Mouse (Mus musculus) midbrain, embryonic 10.5 days (tissue): Measurements from ENCODE around the gene Dhx8. TPM values are rescaled to one million over a fixed set of nuclear protein-coding genes. Genes with fewer than 3 reads are reported as not detected.

ENCODE experiments used
- DNase-seq: peaks from one replicate; pipeline ENCODE4 v3.0.0-alpha.2; 2017; ENCODE audit warnings: low spot score
- H3K27ac ChIP-seq: fragments of 300-500 bp; sonication (generic); replicated peaks from 2 replicates; pipeline ENCODE4 v1.5.1; 2016; ENCODE audit warnings: mild to moderate bottlenecking
- H3K27me3 ChIP-seq: fragments of 300-500 bp; sonication (generic); 2 replicates; pipeline ENCODE4 v1.6.1; 2016; ENCODE audit warnings: low read depth, mild to moderate bottlenecking; ENCODE audit not compliant: poor library complexity, severe bottlenecking
- H3K36me3 ChIP-seq: fragments of 300-500 bp; sonication (generic); 2 replicates; pipeline ENCODE4 v1.6.1; 2016; ENCODE audit warnings: mild to moderate bottlenecking, moderate library complexity
- H3K4me1 ChIP-seq: fragments of 300-500 bp; sonication (generic); 2 replicates; pipeline ENCODE4 v1.6.1; 2016
- H3K4me3 ChIP-seq: fragments of 300-500 bp; sonication (generic); 2 replicates; pipeline ENCODE4 v1.5.1; 2016; ENCODE audit warnings: mild to moderate bottlenecking, moderate library complexity
- H3K9me3 ChIP-seq: fragments of 300-500 bp; sonication (generic); replicated peaks from 2 replicates; pipeline ENCODE4 v1.6.1; 2016; ENCODE audit warnings: mild to moderate bottlenecking
- WGBS: fragments of 180-500 bp; shearing (Covaris S2); methylation state at CpG from one replicate; pipeline ENCODE4 v1.1.7; 2016; 5-methylcytosine and 5-hydroxymethylcytosine counted together
- polyA plus RNA-seq: library from polyadenylated mRNA; unstranded; fragments of >200 nt; fragmentation: Nextera tagmentation; extraction: Ambion mirVana; gene quantifications from 2 replicates; pipeline ENCODE4 v1.2.1, GENCODE M21; 2016

The Dhx8 gene
- polyA plus RNA-seq, 1 experiment from 2014 or later = 40.0 TPM

DNA sequence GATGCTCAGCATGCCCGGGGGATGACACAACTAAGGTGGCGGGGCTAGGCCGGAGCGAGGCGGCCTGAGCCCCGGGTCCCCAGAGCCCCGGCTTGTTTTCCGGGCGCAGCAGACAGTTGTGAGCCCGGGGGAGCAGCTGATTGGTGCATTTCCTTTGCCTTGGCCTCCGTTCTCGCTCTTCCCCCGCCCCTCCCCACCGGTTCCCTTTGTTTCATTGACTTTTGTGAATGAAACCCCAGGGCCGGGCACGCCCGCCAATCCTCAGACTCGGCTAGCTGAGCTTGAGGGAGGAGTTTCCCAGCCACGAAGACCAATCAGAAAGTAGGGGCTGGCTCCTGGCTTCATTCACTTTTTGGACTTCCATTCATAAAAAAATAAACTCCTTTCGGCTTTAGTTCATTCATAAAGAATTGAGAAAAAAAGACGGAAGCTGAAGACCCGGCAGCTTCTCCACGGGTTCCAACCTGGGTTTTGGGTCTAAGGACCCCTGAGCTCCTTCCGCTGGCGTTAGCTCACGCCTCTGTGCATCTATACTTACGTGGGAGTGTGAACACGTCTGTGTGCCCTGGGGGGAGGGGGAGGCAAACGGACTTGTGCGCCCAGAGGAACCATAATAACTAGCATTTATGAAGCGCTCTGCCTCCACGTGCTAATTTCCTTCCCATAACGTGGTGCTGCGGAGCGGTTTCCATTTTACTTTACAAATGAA lies 52.6 kb downstream of the Dhx8 start, which contains the start of gene Etv4:
Etv4 (minus strand) TSS at position 229 of the 709 bp plus-strand sequence.
- H3K4me1 ChIP-seq = peaks cover 36% of the 10 kb centered on the region
- no peaks in the 10 kb centered on the region for H3K9me3 ChIP-seq
- WGBS = under 1% methylated on average over 35 of the region's 35 CpGs
- no peaks in the 10 kb centered on the region for H3K36me3 ChIP-seq
- H3K27ac ChIP-seq = peak within 1 kb of the TSS; percentile 88
- peak within 1 kb of the TSS; percentile 68 for H3K4me3 ChIP-seq
- DNase-seq = peak; percentile 96
- H3K27me3 ChIP-seq = peaks cover 93% of the 10 kb centered on the region

GRCm38 (mm10) chr11:101785852-101786205 lies 53.1 kb downstream of the Dhx8 start:
- no peak for DNase-seq
- Histone ChIP-seq H3K9me3 (no peaks in the 10 kb centered on the region), H3K36me3 (no peaks in the 10 kb centered on the region), H3K4me1 (peaks cover 42% of the 10 kb centered on the region), H3K27me3 (peaks cover 87% of the 10 kb centered on the region), H3K4me3 (peak overlapping the region; percentile 68), H3K27ac (peak overlapping the region; percentile 63; the same call in 1 of the 2 replicates)
- 7% methylated on average over 7 of the region's 7 CpGs for WGBS

- Histone ChIP-seq H3K9me3 (no peaks in the 10 kb centered on the region), H3K27ac (no peak overlapping the region), H3K27me3 (peaks cover 79% of the 10 kb centered on the region), H3K36me3 (no peaks in the 10 kb centered on the region), H3K4me3 (no peak overlapping the region), H3K4me1 (peaks cover 47% of the 10 kb centered on the region)
- DNase-seq = no peak
- 53% methylated on average over 7 of the region's 7 CpGs for WGBS
Measured at GRCm38 (mm10) chr11:101786651-101787050, 53.9 kb downstream of the Dhx8 start.

- no peak overlapping the region for H3K27ac ChIP-seq
- H3K27me3 ChIP-seq = peaks cover 71% of the 10 kb centered on the region
- no peak for DNase-seq
- 70% methylated on average over 1 of the region's 1 CpGs for WGBS
- H3K9me3 ChIP-seq = no peaks in the 10 kb centered on the region
- peaks cover 40% of the 10 kb centered on the region for H3K4me1 ChIP-seq
- no peaks in the 10 kb centered on the region for H3K36me3 ChIP-seq
- H3K4me3 ChIP-seq = no peak overlapping the region
Measured at GRCm38 (mm10) chr11:101787432-101787831, 54.7 kb downstream of the Dhx8 start.

DNA sequence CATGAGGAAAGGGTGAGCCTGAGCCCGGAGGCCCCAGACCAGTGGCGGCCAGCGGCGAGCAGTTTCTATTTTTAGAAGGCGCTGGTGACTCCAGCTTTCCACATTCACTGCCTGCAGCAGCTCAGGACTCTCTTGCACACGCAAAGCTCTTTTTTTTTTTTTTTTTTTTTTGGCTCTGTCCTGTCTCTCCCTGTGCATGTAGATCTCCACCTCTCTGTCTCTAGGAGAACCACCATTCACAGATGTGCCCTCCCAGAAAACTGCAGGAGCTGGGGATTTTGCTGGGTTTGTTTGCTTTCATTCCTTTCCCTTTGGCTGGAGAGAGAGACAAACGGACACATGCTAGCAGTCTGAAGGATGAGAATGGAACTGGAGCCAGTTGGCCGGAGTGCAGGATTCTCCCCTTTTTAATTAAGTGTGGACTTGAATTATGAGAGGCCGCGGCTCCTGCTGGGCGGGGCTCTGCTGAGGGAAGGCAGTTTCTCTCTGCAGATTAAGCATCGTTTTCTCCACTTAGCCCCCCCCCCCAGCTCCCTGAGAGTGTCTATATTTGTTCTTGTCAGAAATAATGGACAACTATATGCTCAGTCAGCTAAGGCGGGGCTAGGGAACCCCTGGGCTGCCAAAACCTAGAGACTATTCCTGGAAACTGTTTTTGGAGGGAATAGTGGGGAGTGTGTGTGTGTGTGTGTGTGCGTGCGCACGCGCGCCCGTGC lies 58.2 kb downstream of the Dhx8 start:
- no peaks in the 10 kb centered on the region for H3K36me3 ChIP-seq
- H3K9me3 ChIP-seq = no peaks in the 10 kb centered on the region
- peak; percentile 19 for DNase-seq
- 0 out of 2 replicates have a peak overlapping the region, but pooled peaks have one; percentile 23 for H3K27ac ChIP-seq
- WGBS = 51% methylated on average over 19 of the region's 19 CpGs
- peaks cover 16% of the 10 kb centered on the region for H3K4me1 ChIP-seq
- no peak overlapping the region for H3K4me3 ChIP-seq
- peaks cover 36% of the 10 kb centered on the region for H3K27me3 ChIP-seq

DNA sequence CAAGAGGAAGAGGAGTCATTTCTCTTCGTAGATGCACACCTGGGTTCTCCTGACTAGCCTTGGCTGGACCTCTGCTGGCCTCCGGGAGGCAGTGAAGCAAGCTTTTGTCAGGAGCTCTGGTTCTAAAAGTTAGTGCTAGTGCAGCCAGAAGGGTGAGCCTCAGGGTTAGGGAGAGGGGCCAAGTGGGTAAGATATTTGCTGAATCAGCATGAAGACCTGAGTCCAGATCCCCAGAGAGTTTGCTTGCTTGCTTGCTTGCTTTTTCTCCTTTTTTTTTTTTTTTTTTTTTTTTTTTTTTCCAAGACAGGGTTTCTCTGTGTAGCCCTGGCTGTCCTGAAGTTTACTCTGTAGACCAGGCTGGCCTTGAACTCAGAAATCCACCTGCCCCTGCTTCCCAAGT lies 64.6 kb downstream of the Dhx8 start:
- Histone ChIP-seq H3K27ac (no peak overlapping the region), H3K36me3 (no peaks in the 10 kb centered on the region), H3K4me1 (peaks cover 10% of the 10 kb centered on the region), H3K9me3 (no peaks in the 10 kb centered on the region), H3K27me3 (peaks cover 22% of the 10 kb centered on the region), H3K4me3 (no peak overlapping the region)
- WGBS = 86% methylated on average over 2 of the region's 2 CpGs
- no peak for DNase-seq

DNA sequence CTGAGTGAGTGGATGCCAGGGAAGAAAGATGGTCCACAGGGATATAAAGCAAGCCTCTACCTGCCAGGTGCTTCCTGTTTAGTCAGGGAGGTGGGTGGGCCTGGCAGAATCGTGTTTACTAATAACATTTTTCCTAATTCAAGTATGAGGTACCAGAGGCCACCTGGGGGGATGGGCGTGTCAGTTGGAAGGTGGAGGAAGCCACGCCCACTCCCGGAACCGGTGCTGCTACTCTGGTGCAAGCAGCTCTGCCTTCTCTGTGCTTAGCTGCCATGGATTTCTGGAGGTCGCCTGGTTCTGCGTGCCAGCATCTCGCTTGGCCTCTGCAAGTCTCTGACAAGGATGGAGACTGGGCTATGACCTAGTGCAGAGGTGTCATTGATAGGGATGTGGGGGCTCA lies 65.4 kb downstream of the Dhx8 start:
- H3K4me1 ChIP-seq = peaks cover 10% of the 10 kb centered on the region
- no peaks in the 10 kb centered on the region for H3K36me3 ChIP-seq
- no peaks in the 10 kb centered on the region for H3K9me3 ChIP-seq
- no peak for DNase-seq
- H3K4me3 ChIP-seq = no peak overlapping the region
- H3K27me3 ChIP-seq = peaks cover 28% of the 10 kb centered on the region
- WGBS = 38% methylated on average over 8 of the region's 8 CpGs
- H3K27ac ChIP-seq = no peak overlapping the region

- no peak overlapping the region for H3K4me3 ChIP-seq
- no peak for DNase-seq
- WGBS = 7% methylated on average over 5 of the region's 5 CpGs
Measured at GRCm38 (mm10) chr11:101801386-101801785, 68.7 kb downstream of the Dhx8 start.

DNA sequence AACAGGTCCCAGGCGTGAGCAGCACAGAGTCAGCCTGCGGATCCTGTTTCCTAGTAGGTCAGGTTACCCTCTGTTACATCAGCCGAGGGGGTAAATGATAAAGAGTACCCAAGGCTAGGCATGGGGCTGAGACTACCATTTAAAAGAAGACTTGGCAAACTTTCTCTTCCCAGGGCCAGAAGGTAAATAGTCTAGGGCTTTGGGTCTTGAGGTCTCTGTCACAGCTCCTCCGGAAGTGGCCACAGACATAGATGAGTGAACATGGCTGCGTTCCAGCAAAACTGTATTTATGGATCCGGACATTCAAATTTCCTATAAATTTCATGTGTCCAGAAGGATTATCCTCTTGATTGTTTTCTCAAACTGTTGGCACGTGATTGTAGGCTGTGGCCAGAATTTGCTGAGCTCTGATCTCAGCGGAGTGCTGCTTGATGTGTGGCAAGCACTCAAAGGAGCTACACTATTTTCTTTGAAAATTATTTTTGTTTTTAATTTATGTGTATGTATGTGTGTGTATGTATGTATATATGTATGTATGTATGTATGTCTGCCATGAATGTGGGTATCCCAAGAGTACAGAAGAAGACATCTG lies 72.5 kb downstream of the Dhx8 start:
- peaks cover 51% of the 10 kb centered on the region for H3K27me3 ChIP-seq
- H3K27ac ChIP-seq = no peak overlapping the region
- H3K9me3 ChIP-seq = no peaks in the 10 kb centered on the region
- H3K4me1 ChIP-seq = peaks cover 16% of the 10 kb centered on the region
- 88% methylated on average over 8 of the region's 8 CpGs for WGBS
- no peak overlapping the region for H3K4me3 ChIP-seq
- no peaks in the 10 kb centered on the region for H3K36me3 ChIP-seq
- DNase-seq = no peak

More at GRCm38 (mm10) chr11:101801386-101801785, 68.7 kb downstream of the Dhx8 start:
- Histone ChIP-seq H3K36me3 (no peaks in the 10 kb centered on the region), H3K9me3 (no peaks in the 10 kb centered on the region), H3K27ac (no peak overlapping the region), H3K4me1 (peaks cover 10% of the 10 kb centered on the region), H3K27me3 (peaks cover 29% of the 10 kb centered on the region)

DNA sequence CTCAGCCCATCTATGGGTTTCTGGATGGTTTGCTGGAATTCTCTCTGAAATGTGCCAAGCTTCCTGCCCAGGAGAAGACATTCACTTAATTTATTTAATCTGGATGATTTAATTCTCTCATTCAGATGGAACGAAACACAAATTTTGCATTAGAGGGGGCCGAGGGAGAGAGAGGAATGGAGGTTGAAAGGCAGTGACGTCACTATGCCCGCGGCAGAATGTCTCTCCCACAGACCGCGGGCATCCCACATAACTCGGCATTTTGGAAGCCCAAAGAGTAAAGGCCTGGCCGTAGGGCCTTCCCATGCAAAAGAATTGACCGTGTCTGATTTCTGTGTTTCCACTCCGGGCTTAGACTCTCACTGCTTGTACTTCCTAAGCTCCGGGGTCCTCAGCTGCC lies 74.0 kb downstream of the Dhx8 start:
- Histone ChIP-seq H3K27ac (no peak overlapping the region), H3K4me3 (no peak overlapping the region), H3K27me3 (peaks cover 53% of the 10 kb centered on the region), H3K9me3 (no peaks in the 10 kb centered on the region), H3K36me3 (no peaks in the 10 kb centered on the region), H3K4me1 (peaks cover 12% of the 10 kb centered on the region; the same call in 1 of the 2 replicates)
- DNase-seq = no peak
- 66% methylated on average over 12 of the region's 12 CpGs for WGBS

GRCm38 (mm10) chr11:101807266-101807665 lies 74.5 kb downstream of the Dhx8 start:
- Histone ChIP-seq H3K27ac (no peak overlapping the region), H3K9me3 (no peaks in the 10 kb centered on the region), H3K27me3 (peaks cover 48% of the 10 kb centered on the region), H3K4me3 (no peak overlapping the region), H3K4me1 (0 out of 2 replicates have a peak, but pooled peaks cover 7% of the 10 kb centered on the region), H3K36me3 (no peaks in the 10 kb centered on the region)
- WGBS = 85% methylated on average over 10 of the region's 10 CpGs
- no peak for DNase-seq

DNA sequence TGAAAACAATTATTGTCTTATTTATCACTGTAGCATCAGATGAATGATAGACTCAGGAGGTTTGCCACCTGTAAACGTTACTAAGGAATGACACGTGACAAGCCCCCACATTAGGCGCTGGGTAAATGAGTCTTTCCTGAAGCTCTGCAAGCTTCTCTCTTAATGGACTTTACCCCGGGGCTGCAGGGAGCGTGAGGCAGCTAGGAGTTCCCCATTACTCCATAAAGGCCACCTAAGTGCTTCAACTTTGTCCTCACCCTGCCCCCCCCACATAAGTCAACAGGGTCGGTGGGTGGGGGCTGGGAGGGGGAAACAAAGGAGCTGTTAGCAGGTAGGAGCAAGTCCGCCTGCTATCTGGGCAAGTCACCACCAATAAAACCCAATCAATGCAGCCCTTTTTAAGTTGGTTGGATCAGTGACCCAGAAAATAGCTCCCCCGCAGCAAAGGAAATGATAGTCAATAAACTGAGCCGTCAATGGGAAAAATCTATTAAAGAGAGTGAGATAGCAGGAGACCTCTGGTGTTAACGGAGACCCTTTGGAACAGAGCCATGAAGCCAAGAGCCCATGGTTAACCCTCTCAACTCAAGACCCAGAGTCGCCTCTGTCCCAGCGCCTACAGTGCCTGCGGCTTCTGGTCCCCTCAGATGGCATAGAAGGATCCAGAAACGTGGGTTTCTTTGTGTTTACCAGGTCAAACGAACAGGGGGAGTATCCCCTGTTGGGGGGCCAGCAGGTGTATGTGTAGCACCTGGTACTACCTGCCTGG lies 76.5 kb downstream of the Dhx8 start:
- 52% methylated on average over 15 of the region's 15 CpGs for WGBS

More for the DNA sequence above, 76.5 kb downstream of the Dhx8 start:
- no peak overlapping the region for H3K4me3 ChIP-seq
- no peak for DNase-seq
- no peaks in the 10 kb centered on the region for H3K36me3 ChIP-seq
- H3K27me3 ChIP-seq = peaks cover 51% of the 10 kb centered on the region
- no peak overlapping the region for H3K27ac ChIP-seq
- no peaks in the 10 kb centered on the region for H3K9me3 ChIP-seq
- peaks cover 15% of the 10 kb centered on the region for H3K4me1 ChIP-seq
